ENCODE assay signal across 8 mouse cellular contexts in the genomic region with DNA sequence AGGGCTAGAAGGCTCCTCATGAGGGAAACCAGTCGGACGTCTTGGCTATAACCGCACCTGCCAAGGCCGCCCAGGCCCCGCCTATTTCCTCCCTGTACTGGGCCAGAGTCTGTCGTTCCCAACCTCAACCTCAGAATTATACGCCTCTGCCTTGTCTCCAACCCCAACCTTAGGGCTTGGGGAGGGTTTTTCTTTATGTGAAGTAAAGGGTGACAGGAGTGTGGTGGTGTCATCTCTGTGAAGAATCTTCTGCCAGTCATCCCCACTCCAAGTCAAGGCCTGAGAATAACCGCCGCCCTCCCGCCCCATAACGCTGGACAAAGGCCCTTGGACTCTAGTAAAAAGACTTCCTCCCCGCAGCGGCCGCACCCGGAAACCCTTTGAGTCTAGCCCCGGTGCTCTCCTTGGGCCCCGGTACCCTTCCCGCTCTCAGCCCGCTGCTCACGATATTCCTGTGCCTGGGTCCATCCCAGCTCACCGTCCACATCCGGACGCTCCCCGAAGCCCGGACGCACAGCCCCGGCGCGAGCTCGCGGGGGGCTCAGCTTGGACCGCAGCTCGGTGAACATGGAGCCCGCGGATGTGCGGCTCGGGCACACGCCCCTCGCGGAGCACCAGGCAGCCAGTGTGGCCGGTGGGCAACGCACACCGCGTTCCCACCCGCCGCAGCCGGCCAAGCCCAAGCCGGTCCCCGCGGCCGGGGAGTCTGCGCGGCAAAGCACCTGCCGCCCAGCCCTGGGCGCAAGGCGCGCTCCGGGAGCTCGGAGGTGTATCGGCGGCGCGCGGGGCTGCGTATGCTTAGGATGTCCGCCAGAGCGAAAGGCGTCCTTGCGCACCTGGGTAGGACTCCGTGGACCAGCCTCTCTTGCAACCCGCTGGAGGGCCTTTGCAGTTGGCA. TPM values are rescaled to one million over a fixed set of nuclear protein-coding genes. Genes with fewer than 3 reads are reported as not detected.
A peak's percentile ranks its signal among the peaks of the same experiment; 100 is the strongest.
DNase-seq lines count a peak whose midpoint lies in the region; ATAC-seq and TF ChIP-seq lines count a peak whose summit lies in the region.

TSS of gene Samd10 (minus strand) at position 759 of the 898 bp plus-strand sequence.

- peak within 1 kb of the TSS; percentile 84 for H3K9ac ChIP-seq in heart, embryonic 14.5 days (ENCODE audit: low read length)
- H3K9ac ChIP-seq in kidney, postnatal 0 days (ENCODE audit: low read depth, low read length): peak within 1 kb of the TSS; percentile 83
- H3K9ac ChIP-seq in liver, embryonic 12.5 days: peak within 1 kb of the TSS; percentile 73

- peak within 1 kb of the TSS; percentile 81 to 84 for H3K4me3 ChIP-seq in heart, embryonic 14.5 days (ENCODE audit: control insufficient read depth in 1 of 2, insufficient read depth in 1 of 2, low read depth in 1 of 2, low read length in 2 of 2)
- H3K4me3 ChIP-seq in kidney, postnatal 0 days (replicated peaks; ENCODE audit: low read depth, low read length): peak within 1 kb of the TSS; percentile 70
- peak within 1 kb of the TSS; percentile 70 for H3K4me3 ChIP-seq in liver, embryonic 12.5 days

- peaks cover 4 to 17% of the 10 kb centered on the region in 2 experiments for H3K4me1 ChIP-seq in heart, embryonic 14.5 days (ENCODE audit: control insufficient read depth in 2 of 2, insufficient read depth in 2 of 2, low read length in 2 of 2)
- H3K4me1 ChIP-seq in kidney, postnatal 0 days (replicated peaks; ENCODE audit: insufficient read depth, low read length): peaks cover 13% of the 10 kb centered on the region
- H3K4me1 ChIP-seq in liver, embryonic 12.5 days: peaks cover 48% of the 10 kb centered on the region

- H3K27me3 ChIP-seq in heart, embryonic 14.5 days (ENCODE audit: control insufficient read depth, insufficient read depth, low read length): no peaks in the 10 kb centered on the region
- H3K27me3 ChIP-seq in kidney, postnatal 0 days (ENCODE audit: insufficient read depth, low read length): no peaks in the 10 kb centered on the region
- peaks cover 33% of the 10 kb centered on the region for H3K27me3 ChIP-seq in liver, embryonic 12.5 days (replicated peaks)

- DNase-seq in 3134 (ENCODE audit: extremely low read depth, insufficient read length, low spot score): peak; percentile 72
- peak; percentile 54 for DNase-seq in Muller cell, postnatal 12 days (ENCODE audit: inconsistent ontology term)
- peak; percentile 77 to 80 for DNase-seq in cerebellum, postnatal 36 days
- peak; percentile 61 for DNase-seq in kidney, postnatal 0 days (ENCODE audit: low spot score)
- DNase-seq in testis, postnatal 14 days (ENCODE audit: low spot score): peak; percentile 74

- H3K36me3 ChIP-seq in heart, embryonic 14.5 days (ENCODE audit: control insufficient read depth, insufficient read depth, low read length): no peaks in the 10 kb centered on the region
- no peaks in the 10 kb centered on the region for H3K36me3 ChIP-seq in kidney, postnatal 0 days (ENCODE audit: insufficient read depth, low read length)
- H3K36me3 ChIP-seq in liver, embryonic 12.5 days: no peaks in the 10 kb centered on the region

- peak within 1 kb of the TSS; percentile 94 for H3K4me2 ChIP-seq in heart, embryonic 14.5 days (ENCODE audit: low read length)
- H3K4me2 ChIP-seq in kidney, postnatal 0 days (ENCODE audit: low read length): peak within 1 kb of the TSS; percentile 97
- H3K4me2 ChIP-seq in liver, embryonic 12.5 days: peak within 1 kb of the TSS; percentile 96

- 4% methylated on average over 71 of the region's 71 CpGs for WGBS in heart, embryonic 14.5 days
- WGBS in kidney, postnatal 0 days: 2% methylated on average over 70 of the region's 71 CpGs
- WGBS in liver, embryonic 12.5 days (ENCODE audit: insufficient replicate concordance): 2% methylated on average over 66 of the region's 71 CpGs

- peak within 1 kb of the TSS in 1 of 2 experiments; percentile 35; a peak in 2 of 4 replicates for H3K27ac ChIP-seq in heart, embryonic 14.5 days (replicated peaks in 1 of 2; ENCODE audit: control insufficient read depth in 1 of 2, insufficient read depth in 1 of 2, low read depth in 2 of 2, low read length in 2 of 2)
- H3K27ac ChIP-seq in kidney, postnatal 0 days: peak within 1 kb of the TSS; percentile 92
- peak within 1 kb of the TSS; percentile 46; the same call in 1 of the 2 replicates for H3K27ac ChIP-seq in liver, embryonic 12.5 days

- peak; percentile 18; the same call in 1 of the 2 replicates for ATAC-seq in heart, embryonic 14.5 days (ENCODE audit: insufficient number of reproducible peaks, insufficient read depth, low FRiP score, low read depth)
- ATAC-seq in kidney, postnatal 0 days (replicated peaks; ENCODE audit: low FRiP score, low read depth): peak; percentile 26
- no peak for ATAC-seq in liver, embryonic 12.5 days
- peak; percentile 15; the same call in 1 of the 2 replicates for ATAC-seq in monocyte, adult 5-6 weeks (replicated peaks; ENCODE audit: insufficient number of reproducible peaks, low FRiP score, low TSS enrichment, poor library complexity, severe bottlenecking)

- no peaks in the 10 kb centered on the region for H3K9me3 ChIP-seq in heart, embryonic 14.5 days (ENCODE audit: control insufficient read depth, low read length)
- no peaks in the 10 kb centered on the region for H3K9me3 ChIP-seq in kidney, postnatal 0 days (replicated peaks; ENCODE audit: low read length)
- H3K9me3 ChIP-seq in liver, embryonic 12.5 days (replicated peaks): no peaks in the 10 kb centered on the region

- TF ChIP-seq CTCF in kidney, postnatal 0 days (IDR thresholded peaks at IDR 0.05; ENCODE audit: low read depth): no peak

RNA-seq across cellular contexts. Expression of gene Samd10, which starts in this region (rescaled TPM):
- 13.3 and 14.0 TPM in 2 replicates for polyA plus RNA-seq in heart, embryonic 14.5 days (2014; fragmentation: Nextera tagmentation; extraction: Ambion mirVana)
- polyA plus RNA-seq in kidney, postnatal 0 days (2015; fragmentation: Nextera tagmentation; extraction: Ambion mirVana): 26.9 and 27.4 TPM in 2 replicates
- 2.8 and 3.0 TPM in 2 replicates for polyA plus RNA-seq in liver, embryonic 12.5 days (2016; fragmentation: Nextera tagmentation; extraction: Ambion mirVana)
- 1.5 to 5.5 TPM (median 4.5 TPM) in 3 replicates for total RNA-seq in monocyte, adult 5-6 weeks (2017)
